Mouse (Mus musculus) limb, embryonic 14.5 days (tissue): ENCODE results near the gene Mtmr10. TPM values are rescaled to one million over a fixed set of nuclear protein-coding genes. Genes with fewer than 3 reads are reported as not detected.

Experiments
- ATAC-seq: fragments of 200-750 bp; cut with Nextera tagmentation; 2 replicates; pipeline ENCODE4 v1.8.0; 2017; ENCODE audit warnings: low read depth, moderate number of reproducible peaks, moderate TSS enrichment; ENCODE audit not compliant: low FRiP score
- DNase-seq: peaks from one replicate; pipeline ENCODE4 v3.0.0-alpha.2; 2015; ENCODE audit warnings: low spot score
- H3K27ac ChIP-seq: fragments of 300-500 bp; sonication (generic); replicated peaks from 2 replicates; pipeline ENCODE4 v1.5.1; 2014; ENCODE audit warnings: low read depth, mild to moderate bottlenecking, low read length, moderate library complexity, mixed read lengths
- H3K27me3 ChIP-seq: fragments of 300-500 bp; sonication (generic); 2 replicates; pipeline ENCODE4 v1.6.1; 2014; ENCODE audit warnings: low read length, mixed read lengths; ENCODE audit not compliant: control insufficient read depth, insufficient read depth
- H3K36me3 ChIP-seq: fragments of 300-500 bp; sonication (generic); 2 replicates; pipeline ENCODE4 v1.6.1; 2014; ENCODE audit warnings: mild to moderate bottlenecking, low read length, moderate library complexity, mixed read lengths; ENCODE audit not compliant: control insufficient read depth, insufficient read depth
- H3K4me1 ChIP-seq: fragments of 300-500 bp; sonication (generic); 2 replicates; pipeline ENCODE4 v1.6.1; 2014; ENCODE audit warnings: antibody characterized with exemption, low read length, mixed read lengths; ENCODE audit not compliant: control insufficient read depth, insufficient read depth
- H3K4me2 ChIP-seq: fragments of 300-500 bp; sonication (generic); replicated peaks from 2 replicates; pipeline ENCODE4 v1.6.1; 2014; ENCODE audit warnings: low read depth, mild to moderate bottlenecking, low read length, moderate library complexity; ENCODE audit not compliant: severe bottlenecking
- H3K4me3 ChIP-seq: fragments of 300-500 bp; sonication (generic); replicated peaks from 2 replicates; pipeline ENCODE4 v1.5.1; 2014; ENCODE audit warnings: low read length
- H3K9ac ChIP-seq: fragments of 300-500 bp; sonication (generic); 2 replicates; pipeline ENCODE4 v1.6.1; 2014; ENCODE audit warnings: mild to moderate bottlenecking, low read depth, low read length, moderate library complexity; ENCODE audit not compliant: severe bottlenecking
- H3K9me3 ChIP-seq: fragments of 300-500 bp; sonication (generic); 2 replicates; pipeline ENCODE4 v1.6.1; 2016; ENCODE audit warnings: low read length; ENCODE audit not compliant: control insufficient read depth
- POLR2A ChIP-seq: fragments of 200-500 bp; IDR thresholded peaks from 2 replicates; pipeline ENCODE4 v1.8.0; 2012; ENCODE audit warnings: inconsistent platforms, mild to moderate bottlenecking, moderate library complexity, borderline replicate concordance; ENCODE audit not compliant: insufficient read depth, insufficient read length; ENCODE audit errors: extremely low read depth
- WGBS: fragments of 180-500 bp; shearing (Covaris S2); extraction: QIAGEN DNeasy Blood & Tissue Kit; methylation state at CpG from one replicate; pipeline ENCODE4 v1.1.7; 2014; 5-methylcytosine and 5-hydroxymethylcytosine counted together
- polyA plus RNA-seq, 2 experiments: library from polyadenylated mRNA; depleted of rRNA in 1 of 2; stranded (reverse) in 1 of 2; unstranded in 1 of 2; fragments of >200 nt; fragmentation: Nextera tagmentation in 1 of 2; extraction: Ambion mirVana in 1 of 2; gene quantifications; 2 replicates each; pipeline versions ENCODE4 v1.2.1 to v1.2.3; 2012 to 2014

The Mtmr10 gene
- polyA plus RNA-seq, 2 experiments = 10.0 to 15.8 TPM

GRCm38 (mm10) chr7:64347813-64348212, 60.4 kb downstream of the Mtmr10 start:
- Histone ChIP-seq H3K4me2 (no peak overlapping the region), H3K9ac (no peak overlapping the region), H3K9me3 (no peaks in the 10 kb centered on the region), H3K4me1 (no peaks in the 10 kb centered on the region), H3K36me3 (peaks cover 48% of the 10 kb centered on the region), H3K27ac (no peak overlapping the region), H3K27me3 (no peaks in the 10 kb centered on the region), H3K4me3 (no peak overlapping the region)
- ATAC-seq = no peak
- 93% methylated on average over 1 of the region's 1 CpGs for WGBS
- TF ChIP-seq POLR2A = no peak
- no peak for DNase-seq

- H3K9me3 ChIP-seq = no peaks in the 10 kb centered on the region
- no peaks in the 10 kb centered on the region for H3K27me3 ChIP-seq
- no peak overlapping the region for H3K27ac ChIP-seq
- no peak for TF ChIP-seq POLR2A
- peaks cover 63% of the 10 kb centered on the region for H3K36me3 ChIP-seq
- no peak overlapping the region for H3K4me3 ChIP-seq
- no peaks in the 10 kb centered on the region for H3K4me1 ChIP-seq
- ATAC-seq = no peak
- H3K9ac ChIP-seq = no peak overlapping the region
- WGBS = 92% methylated on average over 15 of the region's 15 CpGs
- H3K4me2 ChIP-seq = no peak overlapping the region
- DNase-seq = no peak
Observed at GRCm38 (mm10) chr7:64349147-64349861, 61.9 kb downstream of the Mtmr10 start.

GRCm38 (mm10) chr7:64351087-64351486, 63.6 kb downstream of the Mtmr10 start:
- Histone ChIP-seq H3K4me1 (no peaks in the 10 kb centered on the region), H3K9me3 (no peaks in the 10 kb centered on the region), H3K4me2 (no peak overlapping the region), H3K27ac (no peak overlapping the region), H3K27me3 (no peaks in the 10 kb centered on the region), H3K4me3 (no peak overlapping the region), H3K9ac (no peak overlapping the region), H3K36me3 (peaks cover 65% of the 10 kb centered on the region)
- 93% methylated on average over 4 of the region's 4 CpGs for WGBS
- ATAC-seq (no peak), DNase-seq (no peak)
- no peak for TF ChIP-seq POLR2A

- ATAC-seq (no peak), DNase-seq (no peak)
- H3K36me3 ChIP-seq = peaks cover 71% of the 10 kb centered on the region
- H3K27me3 ChIP-seq = no peaks in the 10 kb centered on the region
- no peak overlapping the region for H3K4me2 ChIP-seq
- TF ChIP-seq POLR2A = no peak
- no peak overlapping the region for H3K4me3 ChIP-seq
- H3K9me3 ChIP-seq = no peaks in the 10 kb centered on the region
- H3K4me1 ChIP-seq = no peaks in the 10 kb centered on the region
- H3K27ac ChIP-seq = no peak overlapping the region
- no peak overlapping the region for H3K9ac ChIP-seq
- 80% methylated on average over 14 of the region's 14 CpGs for WGBS
Observed at GRCm38 (mm10) chr7:64354206-64354605, 66.8 kb downstream of the Mtmr10 start.

- Histone ChIP-seq H3K4me2 (no peak overlapping the region), H3K36me3 (peaks cover 77% of the 10 kb centered on the region), H3K27ac (no peak overlapping the region), H3K4me1 (0 out of 2 replicates have a peak, but pooled peaks cover 3% of the 10 kb centered on the region), H3K9me3 (no peaks in the 10 kb centered on the region), H3K9ac (no peak overlapping the region), H3K27me3 (no peaks in the 10 kb centered on the region), H3K4me3 (no peak overlapping the region)
- 90% methylated on average over 5 of the region's 5 CpGs for WGBS
- ATAC-seq (no peak), DNase-seq (no peak)
- TF ChIP-seq POLR2A = no peak
Observed at GRCm38 (mm10) chr7:64356661-64357060, 69.2 kb downstream of the Mtmr10 start.
